Mouse (Mus musculus) midbrain, postnatal 0 days (tissue): ENCODE measurements around the gene Man2c1. TPM values are rescaled to one million over a fixed set of nuclear protein-coding genes. Genes with fewer than 3 reads are reported as not detected.

Experiments used
- ATAC-seq: fragments of 200-750 bp; cut with Nextera tagmentation; 2 replicates; pipeline ENCODE4 v1.8.0; 2017; ENCODE audit warnings: moderate number of reproducible peaks, mild to moderate bottlenecking, moderate TSS enrichment, moderate library complexity; ENCODE audit not compliant: low FRiP score
- DNase-seq: peaks from one replicate; pipeline ENCODE4 v3.0.0-alpha.2; 2015; ENCODE audit warnings: low spot score
- H3K27ac ChIP-seq: fragments of 300-500 bp; sonication (generic); 2 replicates; pipeline ENCODE4 v1.5.1; 2014; ENCODE audit warnings: low read depth, mild to moderate bottlenecking, low read length, mixed read lengths
- H3K27me3 ChIP-seq: fragments of 300-500 bp; sonication (generic); 2 replicates; pipeline ENCODE4 v1.6.1; 2014; ENCODE audit warnings: low read length, control low read depth, mixed read lengths; ENCODE audit not compliant: insufficient read depth
- H3K36me3 ChIP-seq: fragments of 300-500 bp; sonication (generic); 2 replicates; pipeline ENCODE4 v1.6.1; 2014; ENCODE audit warnings: low read length, control low read depth, mixed read lengths; ENCODE audit not compliant: insufficient read depth
- H3K4me1 ChIP-seq: fragments of 300-500 bp; sonication (generic); 2 replicates; pipeline ENCODE4 v1.6.1; 2014; ENCODE audit warnings: mild to moderate bottlenecking, control low read depth, antibody characterized with exemption, low read length, mixed read lengths; ENCODE audit not compliant: insufficient read depth
- H3K4me2 ChIP-seq: fragments of 300-500 bp; sonication (generic); 2 replicates; pipeline ENCODE4 v1.6.1; 2014; ENCODE audit warnings: low read depth, mild to moderate bottlenecking, low read length, mixed read lengths; ENCODE audit not compliant: poor library complexity, severe bottlenecking
- H3K4me3 ChIP-seq: fragments of 300-500 bp; sonication (generic); 2 replicates; pipeline ENCODE4 v1.5.1; 2014; ENCODE audit warnings: low read depth, mild to moderate bottlenecking, low read length, moderate library complexity
- H3K9ac ChIP-seq: fragments of 300-500 bp; sonication (generic); replicated peaks from 2 replicates; pipeline ENCODE4 v1.6.1; 2014; ENCODE audit warnings: mild to moderate bottlenecking, low read length, moderate library complexity, mixed read lengths; ENCODE audit not compliant: poor library complexity, severe bottlenecking
- H3K9me3 ChIP-seq: fragments of 300-500 bp; sonication (generic); 2 replicates; pipeline ENCODE4 v1.6.1; 2016; ENCODE audit warnings: low read length, control low read depth
- CTCF ChIP-seq: IDR thresholded peaks from 2 replicates; pipeline ENCODE4 v1.5.1; 2016; ENCODE audit warnings: antibody characterized with exemption, mild to moderate bottlenecking
- WGBS: fragments of 180-500 bp; shearing (Covaris S2); extraction: QIAGEN DNeasy Blood & Tissue Kit; methylation state at CpG from one replicate; pipeline ENCODE4 v1.1.7; 2014; 5-methylcytosine and 5-hydroxymethylcytosine counted together
- polyA plus RNA-seq: library from polyadenylated mRNA; unstranded; fragments of >200 nt; fragmentation: Nextera tagmentation; extraction: Ambion mirVana; gene quantifications from 2 replicates; pipeline ENCODE4 v1.2.1, GENCODE M21; 2015
- total RNA-seq: library from RNA; depleted of rRNA; stranded (reverse); fragments of >200 nt; gene quantifications from 2 replicates; pipeline ENCODE4 v1.2.3, GENCODE M21; 2014

Gene Man2c1
- total and polyA plus RNA-seq, 2 experiments from 2014 or later, result 79.3 to 186 TPM

- no peak overlapping the region for H3K27ac ChIP-seq
- no peak overlapping the region for H3K4me2 ChIP-seq
- WGBS, result 91% methylated on average over 6 of the region's 6 CpGs
- H3K4me1 ChIP-seq, result no peaks in the 10 kb centered on the region
- TF ChIP-seq CTCF, result no peak
- H3K9me3 ChIP-seq, result no peaks in the 10 kb centered on the region
- ATAC-seq, result no peak
- H3K4me3 ChIP-seq, result no peak overlapping the region
- no peaks in the 10 kb centered on the region for H3K27me3 ChIP-seq
- H3K36me3 ChIP-seq, result peaks cover 78% of the 10 kb centered on the region
- H3K9ac ChIP-seq, result no peak overlapping the region
- no peak for DNase-seq
Observed at GRCm38 (mm10) chr9:57138507-57138906, 8.0 kb downstream of the Man2c1 start.

GRCm38 (mm10) chr9:57139110-57139509, 8.6 kb downstream of the Man2c1 start:
- Histone ChIP-seq H3K4me3 (no peak overlapping the region), H3K4me1 (no peaks in the 10 kb centered on the region), H3K27me3 (no peaks in the 10 kb centered on the region), H3K9me3 (no peaks in the 10 kb centered on the region), H3K36me3 (peaks cover 78% of the 10 kb centered on the region), H3K27ac (no peak overlapping the region), H3K4me2 (no peak overlapping the region), H3K9ac (no peak overlapping the region)
- DNase-seq (no peak), ATAC-seq (no peak)
- 89% methylated on average over 9 of the region's 9 CpGs for WGBS
- no peak for TF ChIP-seq CTCF

- no peak overlapping the region for H3K9ac ChIP-seq
- H3K27ac ChIP-seq, result no peak overlapping the region
- DNase-seq, result no peak
- TF ChIP-seq CTCF, result no peak
- no peak overlapping the region for H3K4me3 ChIP-seq
- ATAC-seq, result no peak
- H3K36me3 ChIP-seq, result peaks cover 75% of the 10 kb centered on the region
- H3K4me1 ChIP-seq, result no peaks in the 10 kb centered on the region
- H3K4me2 ChIP-seq, result no peak overlapping the region
- 97% methylated on average over 5 of the region's 5 CpGs for WGBS
- no peaks in the 10 kb centered on the region for H3K9me3 ChIP-seq
- H3K27me3 ChIP-seq, result no peaks in the 10 kb centered on the region
Observed at GRCm38 (mm10) chr9:57139571-57139970, 9.1 kb downstream of the Man2c1 start.

- H3K4me1 ChIP-seq, result peaks cover 5% of the 10 kb centered on the region; the same call in 1 of the 2 replicates
- H3K4me2 ChIP-seq, result no peak overlapping the region
- no peak overlapping the region for H3K9ac ChIP-seq
- peaks cover 60% of the 10 kb centered on the region for H3K36me3 ChIP-seq
- ATAC-seq (no peak), DNase-seq (no peak)
- 93% methylated on average over 17 of the region's 17 CpGs for WGBS
- no peak overlapping the region for H3K27ac ChIP-seq
- no peak overlapping the region for H3K4me3 ChIP-seq
- no peaks in the 10 kb centered on the region for H3K9me3 ChIP-seq
- no peaks in the 10 kb centered on the region for H3K27me3 ChIP-seq
- no peak for TF ChIP-seq CTCF
Observed at GRCm38 (mm10) chr9:57141417-57142353, 11.2 kb downstream of the Man2c1 start.

GRCm38 (mm10) chr9:57143212-57143611, 12.7 kb downstream of the Man2c1 start:
- no peak overlapping the region for H3K4me2 ChIP-seq
- H3K4me3 ChIP-seq, result no peak overlapping the region
- no peak overlapping the region for H3K9ac ChIP-seq
- no peaks in the 10 kb centered on the region for H3K9me3 ChIP-seq
- H3K27ac ChIP-seq, result no peak overlapping the region
- DNase-seq, result no peak
- H3K27me3 ChIP-seq, result no peaks in the 10 kb centered on the region
- ATAC-seq, result no peak
- TF ChIP-seq CTCF, result no peak
- H3K4me1 ChIP-seq, result peaks cover 8% of the 10 kb centered on the region; the same call in 1 of the 2 replicates
- peaks cover 45% of the 10 kb centered on the region for H3K36me3 ChIP-seq
- 83% methylated on average over 11 of the region's 11 CpGs for WGBS

GRCm38 (mm10) chr9:57144830-57145229, 14.3 kb downstream of the Man2c1 start:
- no peak overlapping the region for H3K9ac ChIP-seq
- no peak overlapping the region for H3K27ac ChIP-seq
- no peak for TF ChIP-seq CTCF
- H3K4me2 ChIP-seq, result no peak overlapping the region
- 90% methylated on average over 8 of the region's 8 CpGs for WGBS
- no peaks in the 10 kb centered on the region for H3K27me3 ChIP-seq
- peaks cover 8% of the 10 kb centered on the region; the same call in 1 of the 2 replicates for H3K4me1 ChIP-seq
- no peak overlapping the region for H3K4me3 ChIP-seq
- no peaks in the 10 kb centered on the region for H3K9me3 ChIP-seq
- ATAC-seq, result no peak
- DNase-seq, result no peak
- peaks cover 31% of the 10 kb centered on the region for H3K36me3 ChIP-seq
